Mouse (Mus musculus) kidney, adult 2 months (tissue): Measurements from ENCODE around the gene Ddb2. TPM values are rescaled to one million over a fixed set of nuclear protein-coding genes. Genes with fewer than 3 reads are reported as not detected.
A peak's percentile ranks its signal among the peaks of the same experiment; 100 is the strongest.

Source experiments
- DNase-seq: peaks from one replicate; pipeline ENCODE4 v3.0.0; 2021
- H3K27ac ChIP-seq: fragments of 200-500 bp; 2 replicates; pipeline ENCODE4 v1.5.1; 2012; ENCODE audit warnings: low read depth, low read length, control low read depth, inconsistent platforms; ENCODE audit not compliant: insufficient read depth
- H3K27me3 ChIP-seq: fragments of 200-500 bp; replicated peaks from 2 replicates; pipeline ENCODE4 v1.6.1; 2012; ENCODE audit warnings: mild to moderate bottlenecking, moderate library complexity, low read length, inconsistent platforms; ENCODE audit not compliant: control insufficient read depth, insufficient read depth
- H3K36me3 ChIP-seq: fragments of 200-500 bp; 2 replicates; pipeline ENCODE4 v1.6.1; 2012; ENCODE audit warnings: mild to moderate bottlenecking, moderate library complexity, low read length, inconsistent platforms; ENCODE audit not compliant: control insufficient read depth, insufficient read depth
- H3K4me1 ChIP-seq: fragments of 200-500 bp; 2 replicates; pipeline ENCODE4 v1.6.1; 2011; ENCODE audit warnings: low read length; ENCODE audit not compliant: control insufficient read depth, insufficient read depth
- H3K4me3 ChIP-seq: fragments of 200-500 bp; 2 replicates; pipeline ENCODE4 v1.5.1; 2011; ENCODE audit warnings: mild to moderate bottlenecking, low read depth, low read length, control low read depth; ENCODE audit not compliant: insufficient read depth
- CTCF ChIP-seq: fragments of 200-500 bp; conservative IDR thresholded peaks from 2 replicates; pipeline ENCODE4 v1.5.1; 2011; ENCODE audit warnings: low read depth, mild to moderate bottlenecking, control low read depth, low read length, moderate library complexity, mixed read lengths; ENCODE audit not compliant: insufficient read depth, insufficient read length
- POLR2A ChIP-seq: fragments of 200-500 bp; IDR thresholded peaks from one replicate; pipeline ENCODE4 v1.6.1; 2011; ENCODE audit warnings: low read depth, low read length, control low read depth
- WGBS: fragments of 180-500 bp; shearing (Covaris S2); methylation state at CpG from one replicate; pipeline ENCODE4 v1.1.7; 2018; 5-methylcytosine and 5-hydroxymethylcytosine counted together
- polyA plus RNA-seq: library from polyadenylated mRNA; depleted of rRNA; stranded (reverse); fragments of >200 nt; gene quantifications from 2 replicates; pipeline ENCODE4 v1.2.3, GENCODE M21; 2012

The Ddb2 gene
- polyA plus RNA-seq, 1 experiment: 11.7 TPM

DNA sequence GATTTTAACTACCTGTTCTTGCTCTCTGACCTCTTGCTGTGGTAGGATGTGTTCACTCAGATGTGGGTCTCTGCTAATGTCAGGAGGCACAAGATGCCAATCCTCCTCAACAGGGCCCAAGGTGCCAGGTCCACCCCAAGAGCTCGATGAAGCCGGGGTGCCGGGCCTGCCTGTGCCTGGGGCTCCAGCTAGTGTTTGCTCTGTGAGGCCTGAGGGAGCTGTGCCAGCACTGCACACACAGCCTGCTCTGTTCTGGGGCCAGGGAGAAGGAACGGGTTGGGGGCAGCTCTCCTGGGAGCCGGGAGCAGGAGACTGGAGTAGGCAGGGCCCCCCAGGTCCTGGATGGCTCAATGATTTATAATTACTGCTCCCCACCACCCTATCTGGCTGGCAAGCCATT, 21.3 kb upstream of the Ddb2 start:
- Histone ChIP-seq H3K36me3 (no peaks in the 10 kb centered on the region), H3K4me1 (no peaks in the 10 kb centered on the region), H3K27me3 (no peaks in the 10 kb centered on the region), H3K4me3 (peak overlapping the region; percentile 87), H3K27ac (peak overlapping the region; percentile 11)
- TF ChIP-seq CTCF: no peak
- no peak for TF ChIP-seq POLR2A
- DNase-seq: peak; percentile 18
- 53% methylated on average over 5 of the region's 5 CpGs for WGBS

DNA sequence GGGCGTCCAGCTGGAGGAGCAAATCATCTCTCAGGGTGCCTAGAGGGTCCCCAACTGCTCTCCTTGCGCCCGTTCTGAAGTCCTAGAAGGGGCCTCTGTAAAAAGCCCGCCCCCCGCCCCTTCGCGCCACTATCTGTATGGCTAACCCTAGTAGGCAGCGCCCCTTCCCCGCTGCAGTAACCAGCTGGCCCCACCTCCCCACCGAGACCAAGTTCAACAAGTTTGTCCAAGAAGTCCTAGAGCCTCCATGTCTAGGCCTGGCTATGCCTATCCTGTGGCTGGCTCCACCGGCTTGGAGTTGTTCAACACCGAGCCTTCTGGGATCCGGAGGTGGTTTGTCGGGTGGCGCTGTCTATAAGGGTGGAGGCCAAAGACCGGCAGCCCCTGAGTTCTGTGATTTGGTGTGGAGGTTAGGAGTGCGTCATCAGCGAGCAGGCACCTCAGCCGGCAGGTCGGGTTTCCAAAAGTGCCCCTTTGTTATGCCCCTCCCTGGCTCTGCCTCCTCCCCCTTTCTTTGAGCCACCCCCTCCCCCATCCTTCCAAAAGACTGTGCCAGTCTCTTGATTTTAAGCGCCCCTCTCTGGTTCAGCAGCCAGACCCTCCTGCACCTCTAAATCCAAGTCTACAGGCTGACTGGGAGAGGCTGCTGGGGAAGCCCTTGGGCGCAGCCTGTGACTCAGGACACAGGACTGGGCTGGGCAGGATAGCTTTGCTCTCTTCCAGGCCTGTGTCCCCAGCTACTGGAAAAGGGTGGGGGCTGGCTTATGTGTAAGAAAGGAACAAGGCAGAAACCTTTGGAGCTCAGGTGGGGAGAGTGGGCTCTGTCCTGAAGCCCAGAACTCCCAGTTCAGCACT, 20.6 kb upstream of the Ddb2 start:
- no peaks in the 10 kb centered on the region for H3K4me1 ChIP-seq
- H3K36me3 ChIP-seq: no peaks in the 10 kb centered on the region
- H3K27me3 ChIP-seq: no peaks in the 10 kb centered on the region
- no peak for TF ChIP-seq POLR2A
- no peak for TF ChIP-seq CTCF
- H3K4me3 ChIP-seq: peak overlapping the region; percentile 87
- WGBS: 3% methylated on average over 22 of the region's 22 CpGs
- peak; percentile 63 for DNase-seq
- peak overlapping the region; percentile 45 for H3K27ac ChIP-seq

DNA sequence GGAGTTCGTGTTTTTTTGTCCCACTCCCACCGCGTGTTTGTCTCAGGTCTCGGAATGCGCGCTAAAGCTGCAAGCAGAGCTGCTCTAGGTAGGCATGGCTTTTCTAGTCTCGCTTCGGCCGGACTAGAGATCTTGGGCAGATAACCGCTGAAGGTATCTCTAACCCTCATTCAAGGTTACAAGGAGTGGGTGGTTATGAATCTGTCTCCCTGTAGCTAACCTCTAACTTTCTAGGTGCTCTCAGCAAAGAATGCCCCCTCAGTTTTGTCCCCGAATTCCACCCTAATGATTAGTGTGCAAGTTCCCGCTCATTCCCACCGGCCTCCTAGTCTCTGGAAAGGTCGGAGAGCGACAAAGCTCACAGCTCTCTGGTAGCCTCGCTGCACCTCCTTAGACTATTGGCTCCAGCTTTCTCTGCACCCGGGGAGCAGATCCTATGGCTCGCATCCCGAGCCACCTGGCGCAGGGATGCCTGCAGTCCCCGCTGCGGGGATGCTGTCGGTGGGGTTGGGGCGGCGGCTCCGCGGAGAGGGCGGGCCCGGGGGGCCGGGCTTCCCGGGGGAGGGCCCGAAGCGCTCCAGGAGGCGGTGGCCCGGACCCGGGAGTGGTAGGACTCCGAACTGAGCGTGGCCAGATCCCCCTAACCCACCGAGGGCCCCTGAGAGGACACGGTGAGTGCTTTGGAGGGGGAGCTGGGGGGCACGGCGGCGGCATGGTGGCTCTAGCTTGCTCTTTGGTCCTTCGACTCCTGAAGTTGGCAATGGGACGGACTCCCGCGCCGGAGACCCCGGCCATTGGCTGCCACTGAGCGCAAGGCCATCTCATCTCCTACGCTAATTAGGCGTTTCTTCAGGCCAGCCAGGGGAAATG, 19.7 kb upstream of the Ddb2 start:
- H3K4me1 ChIP-seq: no peaks in the 10 kb centered on the region
- WGBS: under 1% methylated on average over 52 of the region's 52 CpGs
- TF ChIP-seq POLR2A: no peak
- no peak for TF ChIP-seq CTCF
- H3K4me3 ChIP-seq: peak overlapping the region; percentile 87
- no peaks in the 10 kb centered on the region for H3K36me3 ChIP-seq
- DNase-seq: peak; percentile 72
- H3K27ac ChIP-seq: peak overlapping the region; percentile 45
- H3K27me3 ChIP-seq: no peaks in the 10 kb centered on the region

DNA sequence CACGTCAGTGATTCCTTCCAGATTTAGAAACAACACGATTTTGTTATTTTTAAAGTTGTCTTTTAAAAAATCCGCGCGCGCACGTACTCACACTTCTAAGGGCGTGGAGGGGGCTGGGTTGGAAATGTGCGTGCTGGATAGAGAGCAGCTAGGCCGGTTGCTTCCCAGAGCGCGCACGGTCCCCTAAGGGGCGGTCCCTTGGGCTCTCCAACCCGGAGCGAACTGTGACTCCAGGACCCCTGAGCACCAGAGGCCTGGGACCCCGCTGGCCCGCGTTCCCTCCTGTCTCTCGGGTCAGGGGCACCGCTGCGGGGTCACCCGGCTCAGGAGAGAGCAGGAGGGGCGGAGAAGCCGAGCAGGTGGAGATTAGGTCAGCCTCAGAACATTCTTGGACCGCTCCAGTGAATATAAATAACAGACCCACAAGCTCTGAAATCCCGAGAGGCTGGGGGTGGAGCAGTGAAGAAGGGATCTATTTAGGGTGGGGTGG, 18.9 kb upstream of the Ddb2 start, which contains the start of gene Pacsin3:
TSS of gene Pacsin3 (plus strand) at position 294 of the 490 bp plus-strand sequence.
- 6% methylated on average over 27 of the region's 27 CpGs for WGBS
- DNase-seq: peak; percentile 31
- H3K4me1 ChIP-seq: no peaks in the 10 kb centered on the region
- H3K27ac ChIP-seq: peak within 1 kb of the TSS; percentile 45
- H3K27me3 ChIP-seq: no peaks in the 10 kb centered on the region
- no peaks in the 10 kb centered on the region for H3K36me3 ChIP-seq
- TF ChIP-seq CTCF (no peak), POLR2A (no peak)
- peak within 1 kb of the TSS; percentile 87 for H3K4me3 ChIP-seq

DNA sequence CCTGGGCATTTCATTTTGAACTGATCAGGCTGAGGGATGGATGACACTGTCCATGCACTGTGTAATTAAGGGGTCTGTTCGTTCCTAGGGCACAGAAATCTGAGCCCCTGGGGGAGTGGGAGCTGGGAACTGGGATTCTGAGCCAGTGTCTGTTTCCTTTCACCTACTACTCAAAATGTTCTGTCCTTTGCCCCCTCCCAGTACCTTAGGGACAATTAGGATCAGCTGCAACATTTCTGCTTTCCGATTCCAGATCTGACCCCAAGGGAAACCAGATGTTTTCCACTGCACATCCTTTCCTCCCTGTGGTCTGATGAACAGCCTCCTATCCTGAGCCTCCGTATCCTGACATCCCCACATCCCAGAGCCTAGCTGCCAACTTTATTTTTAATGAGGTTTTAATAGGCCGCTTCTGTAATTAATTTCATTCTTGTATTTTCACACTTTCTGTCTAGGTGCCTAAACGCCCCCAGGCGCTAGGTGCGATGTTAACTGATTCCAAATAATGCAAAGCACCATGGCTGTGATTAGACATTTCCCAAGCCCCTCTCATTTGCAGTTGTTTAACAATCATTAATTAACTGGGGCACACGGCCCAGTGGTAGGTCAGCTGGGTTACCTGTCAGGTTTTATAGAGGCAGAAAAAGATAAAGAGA, 18.1 kb upstream of the Ddb2 start:
- 49% methylated on average over 8 of the region's 8 CpGs for WGBS
- TF ChIP-seq POLR2A (no peak), CTCF (no peak)
- no peak overlapping the region for H3K4me3 ChIP-seq
- no peaks in the 10 kb centered on the region for H3K4me1 ChIP-seq
- no peaks in the 10 kb centered on the region for H3K27me3 ChIP-seq
- no peak for DNase-seq
- H3K36me3 ChIP-seq: no peaks in the 10 kb centered on the region
- H3K27ac ChIP-seq: no peak overlapping the region

DNA sequence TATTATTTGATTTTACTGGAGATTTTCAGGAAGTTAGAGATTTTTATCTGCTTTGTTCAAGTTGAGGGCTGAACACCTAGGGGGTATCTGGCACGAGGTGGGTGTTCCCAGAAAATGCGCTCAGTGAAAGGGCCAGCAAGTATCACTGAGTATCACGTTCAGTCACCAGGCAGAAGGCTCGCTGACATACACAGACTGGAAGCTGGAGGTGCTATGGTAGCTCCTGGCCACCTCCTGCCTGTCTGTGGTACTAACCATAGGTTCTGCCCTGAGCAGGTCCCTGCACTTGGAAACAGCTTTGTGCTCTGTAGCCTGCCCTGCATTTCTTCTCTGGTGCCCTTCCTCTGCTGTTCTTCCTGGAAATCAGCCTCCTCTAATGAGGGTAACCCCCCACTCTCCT, 15.7 kb upstream of the Ddb2 start:
- H3K27me3 ChIP-seq: no peaks in the 10 kb centered on the region
- TF ChIP-seq POLR2A (no peak), CTCF (no peak)
- H3K27ac ChIP-seq: no peak overlapping the region
- H3K4me1 ChIP-seq: no peaks in the 10 kb centered on the region
- no peak overlapping the region for H3K4me3 ChIP-seq
- no peaks in the 10 kb centered on the region for H3K36me3 ChIP-seq
- WGBS: 62% methylated on average over 4 of the region's 4 CpGs
- no peak for DNase-seq

DNA sequence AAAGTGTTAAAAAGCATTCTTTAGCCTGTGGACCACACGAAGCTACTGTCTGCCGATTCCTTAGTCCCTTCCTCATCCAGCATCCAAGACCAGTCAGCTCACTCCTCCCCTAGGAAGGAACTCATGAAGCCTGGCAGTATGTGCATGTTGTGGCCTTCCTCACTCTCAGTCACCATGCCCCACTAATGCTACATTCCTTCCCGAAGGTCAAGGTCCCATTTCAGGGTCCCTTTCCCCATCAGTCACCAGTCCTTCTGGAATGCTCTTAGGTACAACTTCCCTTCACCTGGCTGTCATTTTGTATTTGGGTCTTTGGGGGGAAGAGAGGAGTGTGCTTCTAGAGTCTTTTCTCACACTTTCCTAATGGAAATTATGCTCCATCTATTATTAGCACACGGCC, 15.2 kb upstream of the Ddb2 start:
- H3K36me3 ChIP-seq: no peaks in the 10 kb centered on the region
- H3K4me3 ChIP-seq: no peak overlapping the region
- TF ChIP-seq POLR2A: no peak
- TF ChIP-seq CTCF: no peak
- H3K27me3 ChIP-seq: no peaks in the 10 kb centered on the region
- WGBS: 69% methylated on average over 4 of the region's 4 CpGs
- no peaks in the 10 kb centered on the region for H3K4me1 ChIP-seq
- no peak for DNase-seq
- H3K27ac ChIP-seq: no peak overlapping the region
